Mouse (Mus musculus): Measurements from ENCODE around the gene BC030867. TPM values are rescaled to one million over a fixed set of nuclear protein-coding genes. Genes with fewer than 3 reads are reported as not detected.

BC030867 gene
- 18.7 and 19.4 TPM in 2 replicates for polyA plus RNA-seq (2015; fragmentation: Nextera tagmentation; extraction: Ambion mirVana)

GRCm38 (mm10) chr11:102248630-102249230 lies at the start of gene BC030867:
BC030867 (plus strand) TSS chr11:102248882.
- H3K9ac ChIP-seq (ENCODE audit: low read length): peak within 1 kb of the TSS; percentile 80
- peak within 1 kb of the TSS; percentile 72 for H3K4me3 ChIP-seq (ENCODE audit: low read length)
- peak within 1 kb of the TSS; percentile 84 for H3K4me2 ChIP-seq (ENCODE audit: low read depth, low read length)
- under 1% methylated on average over 41 of the region's 41 CpGs for WGBS
- H3K9me3 ChIP-seq (ENCODE audit: control insufficient read depth, low read length): no peaks in the 10 kb centered on the region; the same call in 1 of the 2 replicates
- H3K27me3 ChIP-seq (ENCODE audit: control insufficient read depth, insufficient read depth, low read depth, low read length): no peaks in the 10 kb centered on the region
- H3K4me1 ChIP-seq (replicated peaks; ENCODE audit: control insufficient read depth, insufficient read depth, low read length): peaks cover 20% of the 10 kb centered on the region
- peak within 1 kb of the TSS; percentile 65 for H3K27ac ChIP-seq (ENCODE audit: low read length)
- ATAC-seq (ENCODE audit: low read depth): peak; percentile 67
- H3K36me3 ChIP-seq (ENCODE audit: control insufficient read depth, insufficient read depth, low read length): no peaks in the 10 kb centered on the region

- Histone ChIP-seq H3K4me2 (ENCODE audit: low read depth, low read length) (no peak overlapping the region), H3K36me3 (ENCODE audit: control insufficient read depth, insufficient read depth, low read length) (peaks cover 53% of the 10 kb centered on the region), H3K4me1 (replicated peaks; ENCODE audit: control insufficient read depth, insufficient read depth, low read length) (no peaks in the 10 kb centered on the region), H3K4me3 (ENCODE audit: low read length) (no peak overlapping the region), H3K27ac (ENCODE audit: low read length) (no peak overlapping the region), H3K9ac (ENCODE audit: low read length) (no peak overlapping the region), H3K9me3 (ENCODE audit: control insufficient read depth, low read length) (no peaks in the 10 kb centered on the region), H3K27me3 (ENCODE audit: control insufficient read depth, insufficient read depth, low read depth, low read length) (no peaks in the 10 kb centered on the region)
- whole genome bisulfite sequencing: 58% methylated on average over 9 of the region's 9 CpGs
- no peak for ATAC-seq (ENCODE audit: low read depth)
Measured at GRCm38 (mm10) chr11:102199856-102200255, 48.8 kb upstream of the BC030867 start.

- WGBS: 80% methylated on average over 12 of the region's 12 CpGs
- Histone ChIP-seq H3K27ac (ENCODE audit: low read length) (no peak overlapping the region), H3K4me2 (ENCODE audit: low read depth, low read length) (no peak overlapping the region), H3K27me3 (ENCODE audit: control insufficient read depth, insufficient read depth, low read depth, low read length) (no peaks in the 10 kb centered on the region), H3K36me3 (ENCODE audit: control insufficient read depth, insufficient read depth, low read length) (peaks cover 54% of the 10 kb centered on the region), H3K9me3 (ENCODE audit: control insufficient read depth, low read length) (no peaks in the 10 kb centered on the region), H3K4me3 (ENCODE audit: low read length) (no peak overlapping the region), H3K4me1 (replicated peaks; ENCODE audit: control insufficient read depth, insufficient read depth, low read length) (no peaks in the 10 kb centered on the region), H3K9ac (ENCODE audit: low read length) (no peak overlapping the region)
- ATAC-seq (ENCODE audit: low read depth): peak; percentile 46
Measured at GRCm38 (mm10) chr11:102201408-102201821, 47.3 kb upstream of the BC030867 start.

DNA sequence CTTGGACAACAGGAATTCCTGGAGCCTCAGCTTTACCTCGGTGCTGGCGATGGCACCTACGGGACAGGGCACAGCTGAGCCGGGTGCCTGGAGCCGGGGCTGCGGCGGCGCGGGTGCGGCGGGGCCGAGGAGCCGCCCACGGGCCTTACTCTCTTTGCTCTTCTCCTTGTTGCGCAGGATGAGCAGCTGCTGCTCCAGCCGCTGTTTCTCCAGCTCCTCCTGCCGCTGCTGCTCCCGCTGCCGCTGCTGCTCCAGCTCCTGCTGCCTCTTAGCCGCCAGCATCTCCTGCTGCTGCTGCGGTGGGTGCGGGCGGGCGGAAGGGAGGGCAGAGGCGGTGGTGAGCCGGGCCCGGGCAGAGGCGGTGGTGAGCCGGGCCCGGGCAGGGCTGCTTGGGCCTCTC lies 42.2 kb upstream of the BC030867 start:
- no peak overlapping the region for H3K27ac ChIP-seq (ENCODE audit: low read length)
- no peaks in the 10 kb centered on the region for H3K27me3 ChIP-seq (ENCODE audit: control insufficient read depth, insufficient read depth, low read depth, low read length)
- no peak for ATAC-seq (ENCODE audit: low read depth)
- H3K4me3 ChIP-seq (ENCODE audit: low read length): no peak overlapping the region
- no peak overlapping the region; the same call in 1 of the 2 replicates for H3K9ac ChIP-seq (ENCODE audit: low read length)
- H3K9me3 ChIP-seq (ENCODE audit: control insufficient read depth, low read length): no peaks in the 10 kb centered on the region
- no peak overlapping the region for H3K4me2 ChIP-seq (ENCODE audit: low read depth, low read length)
- peaks cover 24% of the 10 kb centered on the region for H3K36me3 ChIP-seq (ENCODE audit: control insufficient read depth, insufficient read depth, low read length)
- 66% methylated on average over 30 of the region's 30 CpGs for WGBS
- peaks cover 29% of the 10 kb centered on the region for H3K4me1 ChIP-seq (replicated peaks; ENCODE audit: control insufficient read depth, insufficient read depth, low read length)

DNA sequence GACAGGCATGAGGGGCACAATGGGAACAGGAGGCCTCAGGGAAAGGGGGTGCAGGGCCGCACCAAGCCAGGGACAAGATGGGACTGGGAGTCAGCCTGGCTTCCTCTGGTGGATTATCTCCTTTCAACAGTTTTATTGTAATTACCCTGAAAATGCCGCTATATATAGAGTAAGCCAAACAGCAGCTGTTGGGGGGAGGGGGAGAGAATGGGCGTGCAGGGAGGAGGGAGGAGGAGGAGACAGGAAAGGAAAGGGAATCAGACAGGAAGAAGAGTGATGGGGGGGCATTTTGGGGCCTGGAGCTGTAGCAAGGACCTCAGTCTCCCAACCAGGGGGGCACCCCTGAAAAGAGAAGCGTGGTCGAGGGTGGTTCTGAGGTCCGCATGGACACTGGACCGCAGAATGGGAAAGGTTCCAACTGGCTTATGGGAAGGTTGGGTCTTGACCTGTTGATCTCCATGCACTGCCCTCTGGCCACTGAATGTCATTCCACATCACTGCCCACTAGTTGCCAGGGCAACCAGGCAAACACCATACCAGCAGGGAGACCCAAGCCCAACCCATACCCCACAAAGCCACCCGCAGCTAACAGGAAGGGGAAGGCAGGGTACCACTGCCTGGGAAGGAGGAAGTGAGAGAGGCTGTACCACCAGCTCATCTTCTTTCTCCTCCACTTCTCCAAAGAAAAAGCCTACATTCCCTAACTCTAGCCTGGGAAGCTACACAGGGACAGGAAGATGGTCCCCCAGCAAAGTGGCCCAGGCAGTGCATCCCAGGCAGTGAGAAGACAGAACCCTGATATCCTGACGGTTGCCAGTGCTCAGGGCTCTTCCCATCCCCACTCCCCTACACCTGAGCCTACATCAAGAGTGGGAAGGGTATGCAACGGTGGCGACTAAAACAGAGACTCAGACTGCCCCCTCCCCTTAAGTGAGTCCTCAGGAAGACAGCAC lies 40.6 kb upstream of the BC030867 start:
- WGBS: 44% methylated on average over 11 of the region's 11 CpGs
- Histone ChIP-seq H3K4me1 (replicated peaks; ENCODE audit: control insufficient read depth, insufficient read depth, low read length) (peaks cover 40% of the 10 kb centered on the region), H3K9me3 (ENCODE audit: control insufficient read depth, low read length) (no peaks in the 10 kb centered on the region), H3K36me3 (ENCODE audit: control insufficient read depth, insufficient read depth, low read length) (peaks cover 14% of the 10 kb centered on the region), H3K27ac (ENCODE audit: low read length) (peak overlapping the region; percentile 74), H3K4me3 (ENCODE audit: low read length) (no peak overlapping the region), H3K4me2 (ENCODE audit: low read depth, low read length) (peak overlapping the region; percentile 25; the same call in 1 of the 2 replicates), H3K9ac (ENCODE audit: low read length) (peak overlapping the region; percentile 42; the same call in 1 of the 2 replicates), H3K27me3 (ENCODE audit: control insufficient read depth, insufficient read depth, low read depth, low read length) (no peaks in the 10 kb centered on the region)
- peak; percentile 63 for ATAC-seq (ENCODE audit: low read depth)

GRCm38 (mm10) chr11:102208846-102209245 lies 39.8 kb upstream of the BC030867 start:
- no peak overlapping the region for H3K4me2 ChIP-seq (ENCODE audit: low read depth, low read length)
- ATAC-seq (ENCODE audit: low read depth): no peak
- H3K27ac ChIP-seq (ENCODE audit: low read length): no peak overlapping the region
- no peak overlapping the region for H3K9ac ChIP-seq (ENCODE audit: low read length)
- no peaks in the 10 kb centered on the region for H3K27me3 ChIP-seq (ENCODE audit: control insufficient read depth, insufficient read depth, low read depth, low read length)
- H3K9me3 ChIP-seq (ENCODE audit: control insufficient read depth, low read length): no peaks in the 10 kb centered on the region
- H3K4me1 ChIP-seq (replicated peaks; ENCODE audit: control insufficient read depth, insufficient read depth, low read length): peaks cover 44% of the 10 kb centered on the region
- H3K4me3 ChIP-seq (ENCODE audit: low read length): no peak overlapping the region
- H3K36me3 ChIP-seq (ENCODE audit: control insufficient read depth, insufficient read depth, low read length): peaks cover 14% of the 10 kb centered on the region
- 21% methylated on average over 4 of the region's 4 CpGs for WGBS

DNA sequence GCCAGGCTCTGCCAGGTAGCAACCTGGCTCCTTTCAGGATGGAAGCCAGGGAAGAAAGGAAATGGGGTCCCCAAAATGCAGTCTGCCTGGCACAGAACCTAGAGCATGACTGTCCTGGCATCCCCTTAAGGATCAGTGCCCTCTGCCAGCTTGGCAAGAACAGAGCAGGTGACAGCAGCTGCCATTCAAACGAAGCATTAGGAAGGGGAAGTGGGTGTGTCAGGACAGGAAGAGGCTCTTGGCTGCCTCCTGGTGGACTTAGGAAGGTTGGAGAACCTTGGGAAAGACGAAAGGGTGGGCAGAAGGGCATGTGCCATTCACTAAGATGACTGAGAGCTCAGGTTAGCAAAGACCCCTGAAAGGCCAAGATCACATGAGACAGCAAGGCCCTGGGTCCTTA lies 38.9 kb upstream of the BC030867 start:
- Histone ChIP-seq H3K4me2 (ENCODE audit: low read depth, low read length) (no peak overlapping the region), H3K4me1 (replicated peaks; ENCODE audit: control insufficient read depth, insufficient read depth, low read length) (peaks cover 53% of the 10 kb centered on the region), H3K9ac (ENCODE audit: low read length) (no peak overlapping the region), H3K27ac (ENCODE audit: low read length) (no peak overlapping the region), H3K9me3 (ENCODE audit: control insufficient read depth, low read length) (no peaks in the 10 kb centered on the region), H3K36me3 (ENCODE audit: control insufficient read depth, insufficient read depth, low read length) (peaks cover 6% of the 10 kb centered on the region; the same call in 1 of the 2 replicates), H3K27me3 (ENCODE audit: control insufficient read depth, insufficient read depth, low read depth, low read length) (no peaks in the 10 kb centered on the region), H3K4me3 (ENCODE audit: low read length) (no peak overlapping the region)
- 18% methylated on average over 2 of the region's 2 CpGs for WGBS
- ATAC-seq (ENCODE audit: low read depth): no peak

- Histone ChIP-seq H3K36me3 (ENCODE audit: control insufficient read depth, insufficient read depth, low read length) (peaks cover 6% of the 10 kb centered on the region; the same call in 1 of the 2 replicates), H3K4me2 (ENCODE audit: low read depth, low read length) (no peak overlapping the region), H3K27me3 (ENCODE audit: control insufficient read depth, insufficient read depth, low read depth, low read length) (no peaks in the 10 kb centered on the region), H3K9ac (ENCODE audit: low read length) (no peak overlapping the region), H3K27ac (ENCODE audit: low read length) (no peak overlapping the region), H3K4me3 (ENCODE audit: low read length) (no peak overlapping the region), H3K9me3 (ENCODE audit: control insufficient read depth, low read length) (no peaks in the 10 kb centered on the region), H3K4me1 (replicated peaks; ENCODE audit: control insufficient read depth, insufficient read depth, low read length) (peaks cover 58% of the 10 kb centered on the region)
- no peak for ATAC-seq (ENCODE audit: low read depth)
- 56% methylated on average over 3 of the region's 3 CpGs for WGBS
Measured at GRCm38 (mm10) chr11:102210185-102210584, 38.5 kb upstream of the BC030867 start.

DNA sequence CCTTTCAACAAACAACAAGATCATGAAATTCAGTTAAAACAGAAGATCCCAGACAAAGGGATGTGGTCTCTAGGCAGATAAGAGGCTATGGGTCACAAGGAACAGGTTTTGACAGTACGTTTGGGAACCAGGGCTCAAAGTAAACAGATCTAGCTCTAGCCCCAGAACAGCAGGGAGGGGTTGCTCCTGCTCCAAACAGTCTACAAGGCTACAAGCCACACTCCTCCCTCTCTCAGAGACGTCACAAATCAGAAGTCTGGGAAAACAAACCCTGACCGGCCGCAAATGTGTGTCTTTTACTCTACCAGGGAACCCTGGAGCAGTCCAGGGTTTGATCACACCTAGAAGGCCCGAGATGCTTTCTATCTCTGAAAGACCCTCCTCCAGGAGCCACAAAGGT lies 37.7 kb upstream of the BC030867 start:
- H3K36me3 ChIP-seq (ENCODE audit: control insufficient read depth, insufficient read depth, low read length): peaks cover 4% of the 10 kb centered on the region; the same call in 1 of the 2 replicates
- H3K4me3 ChIP-seq (ENCODE audit: low read length): no peak overlapping the region
- ATAC-seq (ENCODE audit: low read depth): no peak
- WGBS: 41% methylated on average over 5 of the region's 5 CpGs
- H3K27ac ChIP-seq (ENCODE audit: low read length): no peak overlapping the region
- H3K27me3 ChIP-seq (ENCODE audit: control insufficient read depth, insufficient read depth, low read depth, low read length): no peaks in the 10 kb centered on the region
- no peaks in the 10 kb centered on the region for H3K9me3 ChIP-seq (ENCODE audit: control insufficient read depth, low read length)
- peaks cover 66% of the 10 kb centered on the region for H3K4me1 ChIP-seq (replicated peaks; ENCODE audit: control insufficient read depth, insufficient read depth, low read length)
- no peak overlapping the region for H3K4me2 ChIP-seq (ENCODE audit: low read depth, low read length)
- H3K9ac ChIP-seq (ENCODE audit: low read length): no peak overlapping the region
